Mouse (Mus musculus) C2C12 (cell line): ENCODE results near the gene Lrrc3b.

Experiments
- CTCF ChIP-seq: IDR thresholded peaks from one replicate; pipeline ENCODE4 v1.5.1; 2011; ENCODE audit not compliant: control insufficient read depth, insufficient read depth, insufficient read length
- MYOG ChIP-seq: IDR thresholded peaks from one replicate; pipeline ENCODE4 v1.6.1; 2011; ENCODE audit not compliant: control insufficient read depth, insufficient read length; ENCODE audit errors: extremely low read depth
- USF1 ChIP-seq: IDR thresholded peaks from one replicate; pipeline ENCODE4 v1.6.1; 2011; ENCODE audit warnings: low read depth, mild to moderate bottlenecking, control low read depth, moderate library complexity

DNA sequence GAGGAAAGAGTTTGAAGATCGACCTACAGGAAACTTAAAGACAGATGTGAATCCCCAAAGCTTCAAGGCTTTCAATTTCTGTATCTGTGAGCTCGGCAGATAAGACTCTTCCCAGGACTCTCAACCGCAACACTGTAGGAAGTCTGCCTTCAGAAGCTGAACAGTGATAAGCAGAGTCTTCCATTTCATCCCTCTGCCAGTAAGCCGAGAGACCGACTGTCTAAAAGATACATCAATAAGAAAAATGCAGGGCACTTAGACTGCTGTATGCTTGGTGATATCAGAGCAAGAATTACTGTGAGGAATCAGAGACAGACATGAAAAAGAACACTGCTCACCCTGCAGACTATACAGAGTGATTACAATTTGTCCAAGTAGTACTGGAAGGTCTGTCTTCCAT lies 84.5 kb downstream of the Lrrc3b start:
- TF ChIP-seq CTCF (no peak), USF1 (no peak), MYOG (no peak)
